Mouse (Mus musculus) liver (tissue): ENCODE results near the gene Pbrm1.

Source experiments
- DNase-seq: peaks from one replicate; pipeline ENCODE4 v3.0.0-alpha.2; 2020; ENCODE audit warnings: mixed read lengths

Gene Pbrm1

GRCm38 (mm10) chr14:31079313-31080028 lies 60.5 kb downstream of the Pbrm1 start:
- DNase-seq = peak; percentile 61

DNA sequence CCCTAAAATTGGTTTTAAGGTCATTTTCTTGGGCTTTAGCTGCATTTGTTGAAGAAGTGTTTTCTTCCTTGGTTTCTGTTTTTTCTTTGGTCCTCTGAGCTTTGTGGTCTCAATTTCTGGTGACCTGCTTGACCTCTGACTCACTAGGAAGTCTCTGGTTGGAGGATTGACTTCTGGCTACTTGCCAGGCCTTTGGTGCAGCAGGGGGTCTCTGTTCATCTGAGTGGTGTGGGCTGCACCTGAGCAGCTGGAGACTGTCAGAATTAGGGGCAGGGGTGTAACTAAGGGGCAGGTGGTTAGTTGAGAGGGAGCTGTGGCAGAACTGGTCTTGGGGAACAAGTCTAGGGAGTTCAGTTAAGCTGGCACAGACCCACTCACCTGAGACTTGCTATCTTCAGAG lies 62.2 kb downstream of the Pbrm1 start:
- no peak for DNase-seq

DNA sequence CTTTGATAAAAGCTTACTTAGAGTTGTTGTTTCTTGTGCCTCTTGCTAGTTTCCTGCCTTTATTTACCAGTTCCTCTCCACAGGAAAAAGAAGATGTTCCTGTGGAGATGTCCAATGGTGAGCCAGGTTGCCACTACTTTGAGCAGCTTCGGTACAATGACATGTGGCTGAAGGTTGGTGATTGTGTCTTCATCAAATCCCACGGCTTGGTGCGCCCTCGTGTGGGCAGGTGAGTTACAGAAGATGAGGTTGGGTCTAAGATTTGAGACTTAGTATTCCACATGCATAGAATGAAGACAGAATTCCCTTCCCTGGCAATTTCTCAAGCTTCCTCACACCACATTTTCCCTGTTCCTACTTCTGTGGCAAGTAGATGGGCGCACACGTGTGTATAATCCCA lies 68.5 kb downstream of the Pbrm1 start:
- DNase-seq = peak; percentile 63

- DNase-seq = no peak
Observed at GRCm38 (mm10) chr14:31088515-31088914, 69.6 kb downstream of the Pbrm1 start.

DNA sequence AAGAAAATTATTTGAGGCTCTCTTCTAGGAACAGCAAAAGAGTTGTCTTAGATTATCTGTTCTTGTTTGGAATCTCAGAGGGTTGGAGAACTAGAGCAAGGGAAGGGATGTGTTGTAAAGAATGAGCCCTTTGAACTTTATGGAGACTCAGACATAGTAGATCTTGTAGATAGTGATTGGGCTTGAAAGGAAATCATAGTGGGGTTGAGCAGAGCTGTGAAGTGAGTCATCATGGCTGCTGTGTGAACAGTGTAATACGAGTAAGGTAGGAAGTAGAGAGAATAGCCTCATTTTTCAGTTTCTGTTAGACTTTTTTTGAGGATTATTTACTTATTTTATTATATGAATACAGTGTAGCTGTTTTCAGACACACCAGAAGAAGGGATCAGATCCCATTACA lies 71.0 kb downstream of the Pbrm1 start:
- DNase-seq = no peak

DNA sequence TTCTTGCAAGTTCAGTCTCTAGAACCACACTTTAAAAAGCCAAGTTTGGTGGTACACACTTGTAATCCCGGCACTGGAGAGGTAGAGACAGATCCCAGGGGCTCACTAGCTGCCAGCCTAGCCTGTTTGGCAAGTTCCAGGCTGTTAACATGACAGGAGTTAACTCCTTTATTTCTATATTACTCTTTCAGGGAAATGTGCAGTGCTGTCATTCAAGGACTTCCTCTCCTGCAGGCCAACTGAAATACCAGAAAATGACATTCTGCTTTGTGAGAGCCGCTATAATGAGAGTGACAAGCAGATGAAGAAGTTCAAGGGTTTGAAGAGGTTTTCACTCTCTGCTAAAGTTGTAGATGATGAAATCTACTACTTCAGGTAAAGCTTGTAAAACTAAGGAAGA lies 86.2 kb downstream of the Pbrm1 start:
- DNase-seq = no peak

GRCm38 (mm10) chr14:31110613-31111012 lies 91.7 kb downstream of the Pbrm1 start:
- peak; percentile 83 for DNase-seq

DNA sequence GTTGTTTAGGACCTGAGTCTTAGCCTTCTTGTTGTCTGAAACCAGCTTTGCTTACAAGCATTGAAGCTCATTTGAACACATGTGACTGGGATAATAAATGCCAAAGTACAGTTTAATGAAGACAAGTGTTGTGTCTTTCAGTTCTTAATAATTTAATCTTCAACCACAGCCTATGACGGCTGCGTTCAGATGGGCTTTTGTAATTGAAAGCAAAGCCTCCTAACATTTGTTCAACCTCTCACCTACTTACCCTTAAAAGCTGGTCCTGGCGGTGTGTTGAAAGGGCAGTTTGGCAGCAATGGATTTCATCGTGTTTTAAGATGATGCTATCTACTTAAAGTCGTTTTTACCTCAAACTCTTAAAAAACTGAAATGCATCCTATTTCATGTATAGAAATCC lies 93.2 kb downstream of the Pbrm1 start:
- no peak for DNase-seq

GRCm38 (mm10) chr14:31114011-31114410 lies 95.1 kb downstream of the Pbrm1 start:
- no peak for DNase-seq

DNA sequence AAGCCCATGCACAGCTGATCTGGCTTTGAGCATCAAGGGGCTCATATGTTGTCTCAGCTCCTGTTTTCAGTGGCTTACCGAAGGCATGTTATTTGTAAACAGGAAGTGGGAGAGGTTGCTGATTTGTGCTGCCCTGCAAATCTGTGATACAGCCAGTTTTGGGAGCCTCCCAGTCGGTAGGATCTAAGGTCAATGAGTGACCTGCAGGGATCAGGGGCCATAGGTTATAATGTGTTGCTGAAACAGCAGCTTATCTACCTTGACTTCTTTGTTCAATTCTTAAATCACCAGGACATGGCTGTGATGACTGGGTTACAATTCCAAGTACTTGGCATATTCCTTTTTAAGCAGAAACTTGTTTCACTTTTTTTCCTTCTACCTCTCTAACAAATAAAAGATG lies 96.6 kb downstream of the Pbrm1 start:
- DNase-seq = no peak

DNA sequence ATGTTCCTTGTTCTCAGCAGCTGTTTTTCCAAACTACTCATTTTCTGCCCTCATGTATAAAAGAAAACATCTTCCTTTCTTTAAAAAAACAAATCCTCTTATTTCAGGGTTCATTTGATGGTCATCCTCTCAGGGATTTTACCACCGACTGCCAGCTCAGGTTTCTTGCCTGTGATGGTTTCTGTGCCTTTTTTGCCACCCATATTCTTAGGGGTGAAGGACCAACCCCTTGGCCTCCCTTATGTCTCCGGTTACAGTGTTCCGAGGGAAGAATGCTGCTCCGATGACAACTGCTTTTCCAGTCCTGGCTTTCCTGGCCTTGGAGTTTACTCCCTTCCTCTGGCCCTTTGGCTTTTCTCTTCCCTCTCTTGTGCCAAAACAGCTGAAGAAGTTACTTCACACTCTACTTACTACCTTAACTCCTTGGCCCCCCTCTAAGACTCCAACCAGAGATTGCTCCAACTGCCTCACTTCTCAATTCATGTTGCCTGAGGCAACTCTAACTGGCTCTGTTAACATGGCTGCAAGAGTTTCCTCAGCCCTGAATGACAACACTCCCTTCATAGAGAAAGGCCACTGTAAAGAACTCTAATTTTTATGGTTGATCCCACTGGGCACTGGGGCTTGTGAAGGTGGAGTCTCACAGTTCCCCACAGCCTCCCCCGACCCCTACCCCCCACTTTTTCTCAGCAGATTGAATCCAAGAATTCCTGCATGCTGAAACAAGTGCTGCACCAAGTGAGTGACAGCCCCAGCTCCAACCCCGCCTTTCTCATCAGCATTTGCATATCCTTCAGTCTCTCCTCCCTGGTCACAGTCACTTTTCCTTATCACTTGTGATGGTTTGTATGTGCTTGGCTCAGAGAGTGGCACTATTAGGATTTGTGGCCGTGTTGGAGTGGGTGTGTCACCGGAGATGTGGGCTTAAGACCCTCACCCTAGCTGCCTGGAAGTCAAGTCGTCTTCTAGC lies 106.5 kb downstream of the Pbrm1 start:
- DNase-seq = peak; percentile 39

DNA sequence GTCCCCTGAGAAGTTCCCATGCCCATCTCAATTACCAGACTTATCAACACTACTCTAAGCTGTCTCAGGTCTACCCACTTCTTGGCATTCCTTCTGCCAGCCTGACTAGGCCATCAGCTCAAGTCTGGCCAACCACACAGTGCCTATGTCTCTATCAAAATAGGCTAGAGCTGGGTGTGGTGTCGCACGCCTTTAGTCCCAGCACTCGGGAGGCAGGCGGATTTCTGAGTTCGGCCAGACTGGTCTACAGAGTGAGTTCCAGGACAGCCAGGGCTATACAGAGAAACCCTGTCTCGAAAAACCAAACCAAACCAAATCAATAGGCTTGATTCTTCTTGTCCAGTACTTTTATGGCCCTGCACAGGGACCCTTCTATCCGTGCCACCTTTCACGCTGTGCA lies 107.9 kb downstream of the Pbrm1 start:
- DNase-seq = peak; percentile 61

DNA sequence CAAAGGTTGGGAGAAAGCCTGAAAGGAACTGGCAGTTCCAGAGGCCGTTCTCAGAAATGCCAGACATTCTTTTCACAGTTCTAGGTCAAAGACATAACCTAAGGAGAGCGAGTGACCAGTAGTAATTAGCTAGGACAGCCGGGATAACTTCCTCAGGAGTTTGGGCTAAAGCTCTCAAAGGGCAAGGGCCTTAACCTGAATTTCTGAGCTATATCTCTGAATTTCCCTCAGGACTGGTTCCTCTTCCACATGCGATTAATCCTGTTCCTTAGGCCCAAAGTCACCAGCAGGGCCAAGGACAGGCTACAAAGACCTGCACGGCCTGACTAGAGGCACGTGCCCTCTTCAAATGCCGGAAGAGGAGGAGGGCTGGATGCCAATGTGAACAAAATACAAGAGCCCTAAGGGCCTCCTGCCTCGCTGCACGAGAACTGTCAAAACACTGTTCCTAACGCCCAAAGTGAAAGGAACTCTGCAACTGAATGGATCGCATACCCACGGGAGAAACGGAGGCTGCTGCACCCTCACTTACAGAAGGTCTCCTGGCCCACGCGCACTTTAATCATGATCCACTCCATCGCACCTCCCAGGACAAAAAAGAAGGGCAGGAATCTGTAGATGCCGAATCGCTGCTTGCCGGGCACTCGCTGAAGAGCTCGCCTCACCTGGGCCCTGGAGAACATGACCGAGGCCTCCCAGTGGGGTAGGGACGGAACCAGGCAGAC lies 109.3 kb downstream of the Pbrm1 start:
- DNase-seq = peak; percentile 51

DNA sequence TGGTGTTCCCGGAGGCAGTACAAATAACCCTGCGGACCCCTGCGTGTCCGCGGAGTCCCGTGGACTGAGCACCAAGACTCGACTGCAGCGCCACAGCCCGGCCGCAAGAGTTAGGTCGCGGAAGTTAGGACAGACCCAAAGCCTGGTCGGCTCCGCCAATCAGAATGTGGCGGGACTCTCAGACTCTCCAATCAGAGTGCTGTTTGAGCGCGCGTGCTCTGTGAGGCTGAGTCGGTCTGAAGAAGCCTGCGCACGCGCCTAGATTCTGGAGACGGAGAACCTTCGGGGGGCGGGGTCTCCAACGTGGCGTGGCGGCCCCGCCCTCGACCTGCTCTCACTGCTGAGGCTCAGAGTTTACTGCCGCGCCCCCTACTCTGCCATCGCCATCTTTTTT lies 109.9 kb downstream of the Pbrm1 start, which contains the start of gene Smim4:
Gene Smim4, minus strand, starts transcription at position 131 of the 394 bp plus-strand sequence.
- peak; percentile 98 for DNase-seq

DNA sequence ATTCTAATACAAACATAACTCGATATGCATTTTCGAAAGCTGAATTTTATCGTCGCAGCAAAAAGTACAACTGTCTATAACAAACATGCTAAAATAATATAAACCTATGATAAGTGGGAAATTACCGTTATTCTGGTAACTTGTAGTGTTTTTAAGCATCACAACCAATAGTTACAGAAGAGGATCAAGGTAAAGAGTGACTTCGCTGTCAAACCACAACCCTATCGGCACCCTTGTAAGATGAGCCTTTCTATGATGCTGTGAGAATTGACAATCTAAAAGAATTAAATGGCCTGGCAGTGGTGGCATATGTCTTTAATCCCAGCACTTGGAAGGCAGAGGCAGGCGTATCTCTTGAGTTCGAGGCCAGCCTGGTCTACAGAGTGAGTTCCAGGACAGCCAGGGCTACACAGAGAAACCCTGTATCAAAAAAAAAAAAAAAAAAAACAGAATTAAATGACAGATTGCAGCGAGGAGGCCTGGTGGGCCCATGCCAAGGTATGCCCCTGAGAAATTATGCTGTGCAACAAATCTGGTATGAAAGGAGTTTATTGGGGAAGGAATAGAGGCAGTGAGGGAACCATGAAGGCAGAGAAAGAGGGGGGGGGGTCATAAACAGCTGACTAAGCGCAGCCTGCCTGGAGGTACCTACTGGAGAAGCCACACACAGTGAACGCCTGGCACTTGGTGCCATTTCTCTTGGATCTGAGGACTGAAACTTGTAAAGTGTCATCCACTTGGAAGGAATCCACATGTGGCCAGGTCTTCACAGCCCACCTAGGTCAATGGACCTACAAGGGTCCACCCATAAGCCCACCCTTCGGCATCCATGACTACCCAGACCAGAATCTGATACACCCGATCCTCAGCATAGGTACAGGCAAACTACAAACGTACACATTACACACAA lies 110.6 kb downstream of the Pbrm1 start:
- DNase-seq = peak; percentile 2

- peak; percentile 93 for DNase-seq
Observed at GRCm38 (mm10) chr14:31130236-31131220, 111.6 kb downstream of the Pbrm1 start, which contains the start of gene Nt5dc2. Gene Nt5dc2 (plus strand): TSS chr14:31131053.

- peak; percentile 46 for DNase-seq
Observed at GRCm38 (mm10) chr14:31131272-31131821, 112.4 kb downstream of the Pbrm1 start.

- peak; percentile 69 for DNase-seq
Observed at GRCm38 (mm10) chr14:31132031-31132430, 113.1 kb downstream of the Pbrm1 start.

DNA sequence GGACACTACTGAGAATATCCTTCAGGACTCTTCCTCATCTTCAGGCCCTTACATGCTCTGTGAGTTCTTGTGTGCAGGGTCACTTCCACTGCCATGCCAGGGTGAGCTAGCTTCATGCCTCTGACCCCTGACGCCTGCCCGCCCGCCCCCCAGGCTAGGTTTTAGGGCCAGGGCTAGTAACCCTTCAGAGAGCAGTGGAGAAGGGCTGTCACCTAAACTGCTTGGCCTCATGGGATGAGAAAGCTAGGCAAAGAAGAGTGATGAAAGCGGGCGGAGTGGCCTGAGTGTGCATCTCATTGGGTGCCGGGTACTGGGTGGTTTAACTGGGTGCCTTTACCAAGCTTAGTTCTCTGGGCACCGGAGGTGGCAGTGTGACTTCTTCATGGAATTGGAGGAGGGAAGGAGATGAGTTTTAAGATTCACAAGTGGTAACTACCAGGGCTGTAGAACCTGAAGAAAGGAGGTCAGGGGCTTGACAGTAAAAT lies 113.6 kb downstream of the Pbrm1 start:
- DNase-seq = peak; percentile 65

DNA sequence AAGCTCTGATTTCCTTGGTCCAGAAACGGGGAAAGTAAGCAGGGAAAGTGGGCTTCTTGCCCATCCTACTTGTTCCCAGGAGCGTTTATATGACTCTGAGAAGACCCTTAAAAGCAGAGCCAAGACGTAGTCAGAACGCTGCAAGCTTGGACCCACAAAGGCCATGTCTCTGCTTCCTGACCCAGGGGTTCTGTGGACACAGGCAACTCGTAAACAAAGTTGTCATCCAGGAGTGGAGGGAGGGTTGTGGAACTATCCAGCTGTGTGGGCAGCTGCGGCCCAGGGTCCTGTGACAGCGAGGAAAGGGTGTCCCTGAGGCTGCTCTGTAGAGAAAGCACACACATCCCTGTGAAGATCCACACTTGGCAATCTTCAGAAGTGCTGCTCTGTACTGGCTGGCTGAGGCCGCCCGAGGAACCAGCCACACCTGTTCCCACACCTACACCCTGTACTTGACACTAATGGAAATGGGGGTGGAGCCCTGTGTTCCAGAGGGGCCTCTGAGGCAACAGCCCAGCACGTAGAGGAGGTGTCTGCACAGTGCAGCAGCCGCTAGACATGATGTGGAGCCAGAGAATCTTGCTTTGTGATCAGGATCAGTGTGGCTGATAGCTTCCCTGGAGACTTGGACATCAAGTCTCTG lies 114.2 kb downstream of the Pbrm1 start:
- peak; percentile 13 for DNase-seq
